Mouse (Mus musculus): ENCODE data around the gene Cmc1. TPM values are rescaled to one million over a fixed set of nuclear protein-coding genes. Genes with fewer than 3 reads are reported as not detected.

Gene Cmc1
- polyA plus RNA-seq, 1 experiment = 18.5 TPM

GRCm38 (mm10) chr9:118188374-118188773 lies 38.4 kb upstream of the Cmc1 start:
- no peak for TF ChIP-seq CTCF (IDR thresholded peaks at IDR 0.05; ENCODE audit: control insufficient read depth, insufficient read depth, insufficient read length)
- TF ChIP-seq CEBPB (IDR thresholded peaks at IDR 0.05; ENCODE audit: low read depth) = no peak
- no peak for TF ChIP-seq USF1 (IDR thresholded peaks at IDR 0.05; ENCODE audit: low read depth)
- TF ChIP-seq FOSL1 (IDR thresholded peaks at IDR 0.05; ENCODE audit: insufficient read depth, low read length, poor library complexity, severe bottlenecking) = no peak
- TF ChIP-seq MYOG (IDR thresholded peaks at IDR 0.05; ENCODE audit: control insufficient read depth, extremely low read depth, insufficient read length) = no peak
- no peak for TF ChIP-seq MAX (IDR thresholded peaks at IDR 0.05)
- no peak for TF ChIP-seq MYOD1 (IDR thresholded peaks at IDR 0.05; ENCODE audit: control insufficient read depth, insufficient read length, low read depth)
- Histone ChIP-seq H3K36me3 (ENCODE audit: control insufficient read depth, insufficient read depth) (no peaks in the 10 kb centered on the region), H3K79me3 (ENCODE audit: low read depth) (no peaks in the 10 kb centered on the region), H3K79me2 (ENCODE audit: control insufficient read depth, insufficient read depth) (no peaks in the 10 kb centered on the region), H3K27me3 (ENCODE audit: control insufficient read depth, insufficient read depth, insufficient read length) (no peaks in the 10 kb centered on the region), H3K4me3 (ENCODE audit: insufficient read depth, poor library complexity, severe bottlenecking) (no peak overlapping the region), H3ac (ENCODE audit: control insufficient read depth, insufficient read length, low read depth) (no peak overlapping the region)

DNA sequence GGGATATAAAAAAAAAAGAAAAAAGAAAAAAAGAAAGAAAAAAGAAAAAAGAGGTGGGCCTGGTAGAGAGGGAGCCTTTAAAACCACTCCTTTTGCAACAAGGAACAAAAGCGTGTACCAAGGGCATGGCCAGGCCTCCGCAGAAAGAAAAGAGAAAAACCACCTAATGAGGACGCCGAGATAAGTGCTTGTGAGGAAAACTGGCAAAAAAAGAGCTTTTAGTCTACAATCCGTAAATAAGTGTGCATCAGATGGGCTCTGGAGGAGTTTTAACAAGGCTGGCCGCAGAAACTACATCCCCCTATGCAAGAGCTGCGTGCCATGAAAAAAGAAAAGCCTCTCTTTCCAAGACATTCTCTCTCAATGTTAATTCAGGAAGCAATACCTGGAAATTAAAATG lies 37.4 kb upstream of the Cmc1 start:
- Histone ChIP-seq H3K36me3 (ENCODE audit: control insufficient read depth, insufficient read depth) (no peaks in the 10 kb centered on the region), H3K79me3 (ENCODE audit: low read depth) (no peaks in the 10 kb centered on the region), H3K27me3 (ENCODE audit: control insufficient read depth, insufficient read depth, insufficient read length) (no peaks in the 10 kb centered on the region), H3ac (ENCODE audit: control insufficient read depth, insufficient read length, low read depth) (no peak overlapping the region), H3K79me2 (ENCODE audit: control insufficient read depth, insufficient read depth) (no peaks in the 10 kb centered on the region), H3K4me3 (ENCODE audit: insufficient read depth, poor library complexity, severe bottlenecking) (no peak overlapping the region)
- TF ChIP-seq MAX (IDR thresholded peaks at IDR 0.05) (no peak), MYOD1 (IDR thresholded peaks at IDR 0.05; ENCODE audit: control insufficient read depth, insufficient read length, low read depth) (no peak)

DNA sequence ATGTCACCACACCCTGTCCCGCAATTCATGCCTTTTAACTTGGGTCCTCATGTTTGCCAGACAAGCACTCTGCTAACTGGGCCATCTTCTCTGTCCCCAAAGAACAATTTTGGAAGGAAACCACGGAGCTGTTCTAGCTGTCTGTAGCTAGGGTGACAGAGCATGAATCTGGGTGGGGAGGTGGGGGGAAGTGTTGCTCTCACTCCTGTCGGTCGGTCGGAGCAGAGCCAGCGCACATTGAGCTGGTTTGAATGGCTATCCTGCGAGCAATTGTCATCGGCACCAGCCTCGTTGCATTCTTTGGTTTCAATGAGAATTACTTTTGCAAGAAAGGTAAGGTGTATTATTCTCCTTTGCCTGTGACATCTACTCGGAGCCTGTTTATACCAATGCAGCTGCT lies 36.8 kb upstream of the Cmc1 start:
- no peak overlapping the region for H3ac ChIP-seq (ENCODE audit: control insufficient read depth, insufficient read length, low read depth)
- H3K36me3 ChIP-seq (ENCODE audit: control insufficient read depth, insufficient read depth) = no peaks in the 10 kb centered on the region
- H3K79me2 ChIP-seq (ENCODE audit: control insufficient read depth, insufficient read depth) = no peaks in the 10 kb centered on the region
- H3K79me3 ChIP-seq (ENCODE audit: low read depth) = no peaks in the 10 kb centered on the region
- no peaks in the 10 kb centered on the region for H3K27me3 ChIP-seq (ENCODE audit: control insufficient read depth, insufficient read depth, insufficient read length)
- TF ChIP-seq MYOD1 (IDR thresholded peaks at IDR 0.05; ENCODE audit: control insufficient read depth, insufficient read length, low read depth) (no peak), FOSL1 (IDR thresholded peaks at IDR 0.05; ENCODE audit: insufficient read depth, low read length, poor library complexity, severe bottlenecking) (no peak), MAX (IDR thresholded peaks at IDR 0.05) (no peak), CEBPB (IDR thresholded peaks at IDR 0.05; ENCODE audit: low read depth) (no peak), CTCF (IDR thresholded peaks at IDR 0.05; ENCODE audit: control insufficient read depth, insufficient read depth, insufficient read length) (no peak), MYOG (IDR thresholded peaks at IDR 0.05; ENCODE audit: control insufficient read depth, extremely low read depth, insufficient read length) (no peak), USF1 (IDR thresholded peaks at IDR 0.05; ENCODE audit: low read depth) (no peak)
- H3K4me3 ChIP-seq (ENCODE audit: insufficient read depth, poor library complexity, severe bottlenecking) = no peak overlapping the region

DNA sequence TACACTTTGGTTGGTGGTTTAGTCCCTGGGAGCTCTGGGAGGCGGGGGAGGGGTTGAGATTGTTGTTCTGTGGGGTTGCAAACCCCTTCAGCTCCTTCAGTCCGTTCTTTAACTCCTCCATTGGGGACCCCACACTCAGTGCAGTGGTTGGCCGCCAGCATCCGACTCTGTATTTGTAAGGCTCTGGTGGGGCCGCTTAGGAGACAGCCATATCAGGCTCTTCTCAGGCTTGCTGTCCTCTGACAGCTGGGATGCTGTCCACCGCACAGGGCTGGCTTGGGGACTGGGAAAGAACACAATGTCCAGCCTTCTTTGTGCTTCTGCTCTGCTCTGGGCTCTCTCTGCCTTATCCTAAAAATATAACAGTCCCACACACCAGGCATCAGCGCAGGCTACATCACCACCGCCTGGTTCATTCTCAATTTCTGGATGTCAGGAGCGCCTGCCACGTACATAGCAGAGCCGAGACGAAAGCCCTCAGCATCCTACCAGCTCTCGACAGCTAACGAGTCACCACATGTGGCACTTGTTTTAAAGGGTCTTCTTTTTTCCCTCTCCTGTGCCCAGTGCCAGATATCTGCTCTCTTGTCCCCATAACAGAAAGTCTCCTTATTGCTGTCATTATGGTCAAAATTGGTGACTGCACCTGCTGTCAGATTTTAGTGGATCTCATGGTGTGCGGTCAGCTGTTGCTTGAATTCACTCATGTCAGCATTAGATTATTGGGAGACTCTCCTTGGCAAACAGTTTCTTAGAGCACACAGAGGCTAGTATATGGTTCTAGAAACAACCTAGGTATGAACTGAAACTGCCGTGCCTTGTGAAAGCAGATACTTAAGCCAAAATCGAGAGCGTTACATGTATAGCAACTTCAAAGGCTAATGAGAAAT lies 29.4 kb upstream of the Cmc1 start:
- TF ChIP-seq CTCF (IDR thresholded peaks at IDR 0.05; ENCODE audit: control insufficient read depth, insufficient read depth, insufficient read length) (no peak), MYOG (IDR thresholded peaks at IDR 0.05; ENCODE audit: control insufficient read depth, extremely low read depth, insufficient read length) (no peak), MYOD1 (IDR thresholded peaks at IDR 0.05; ENCODE audit: control insufficient read depth, insufficient read length, low read depth) (no peak), CEBPB (IDR thresholded peaks at IDR 0.05; ENCODE audit: low read depth) (no peak), FOSL1 (IDR thresholded peaks at IDR 0.05; ENCODE audit: insufficient read depth, low read length, poor library complexity, severe bottlenecking) (no peak), MAX (IDR thresholded peaks at IDR 0.05) (no peak), USF1 (IDR thresholded peaks at IDR 0.05; ENCODE audit: low read depth) (no peak)
- H3K79me3 ChIP-seq (ENCODE audit: low read depth) = no peaks in the 10 kb centered on the region
- H3K4me3 ChIP-seq (ENCODE audit: insufficient read depth, poor library complexity, severe bottlenecking) = no peak overlapping the region
- no peak overlapping the region for H3ac ChIP-seq (ENCODE audit: control insufficient read depth, insufficient read length, low read depth)
- H3K79me2 ChIP-seq (ENCODE audit: control insufficient read depth, insufficient read depth) = no peaks in the 10 kb centered on the region
- no peaks in the 10 kb centered on the region for H3K27me3 ChIP-seq (ENCODE audit: control insufficient read depth, insufficient read depth, insufficient read length)
- no peaks in the 10 kb centered on the region for H3K36me3 ChIP-seq (ENCODE audit: control insufficient read depth, insufficient read depth)

DNA sequence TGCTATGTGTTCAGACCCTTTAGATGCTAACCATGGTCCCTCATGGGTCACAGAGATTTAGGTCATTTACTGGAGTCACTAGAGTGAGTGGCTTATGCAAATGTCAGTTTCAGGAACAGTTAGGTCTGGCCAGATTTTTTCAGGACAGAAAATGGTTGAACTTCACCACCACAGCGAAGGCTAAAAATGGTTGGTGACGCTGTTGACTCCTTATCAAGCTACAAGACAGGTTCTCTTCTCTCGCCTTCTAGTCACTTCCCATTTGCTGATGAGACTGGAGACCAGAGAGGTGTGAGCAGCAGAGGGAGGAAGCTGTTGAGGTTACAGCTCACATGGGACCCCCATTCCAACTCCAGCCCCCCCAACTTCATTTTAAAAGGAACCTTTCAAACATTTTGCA lies 26.7 kb upstream of the Cmc1 start:
- TF ChIP-seq MYOD1 (IDR thresholded peaks at IDR 0.05; ENCODE audit: control insufficient read depth, insufficient read length, low read depth) (no peak), CTCF (IDR thresholded peaks at IDR 0.05; ENCODE audit: control insufficient read depth, insufficient read depth, insufficient read length) (no peak), FOSL1 (IDR thresholded peaks at IDR 0.05; ENCODE audit: insufficient read depth, low read length, poor library complexity, severe bottlenecking) (no peak), MAX (IDR thresholded peaks at IDR 0.05) (no peak), USF1 (IDR thresholded peaks at IDR 0.05; ENCODE audit: low read depth) (no peak), CEBPB (IDR thresholded peaks at IDR 0.05; ENCODE audit: low read depth) (no peak), MYOG (IDR thresholded peaks at IDR 0.05; ENCODE audit: control insufficient read depth, extremely low read depth, insufficient read length) (no peak)
- H3ac ChIP-seq (ENCODE audit: control insufficient read depth, insufficient read length, low read depth) = no peak overlapping the region

More for the DNA sequence above, 26.7 kb upstream of the Cmc1 start:
- no peaks in the 10 kb centered on the region for H3K79me2 ChIP-seq (ENCODE audit: control insufficient read depth, insufficient read depth)
- no peak overlapping the region for H3K4me3 ChIP-seq (ENCODE audit: insufficient read depth, poor library complexity, severe bottlenecking)
- H3K36me3 ChIP-seq (ENCODE audit: control insufficient read depth, insufficient read depth) = no peaks in the 10 kb centered on the region
- no peaks in the 10 kb centered on the region for H3K27me3 ChIP-seq (ENCODE audit: control insufficient read depth, insufficient read depth, insufficient read length)
- H3K79me3 ChIP-seq (ENCODE audit: low read depth) = no peaks in the 10 kb centered on the region
